Comparison of ENCODE assay signal across 8 mouse cellular contexts in the genomic region with DNA sequence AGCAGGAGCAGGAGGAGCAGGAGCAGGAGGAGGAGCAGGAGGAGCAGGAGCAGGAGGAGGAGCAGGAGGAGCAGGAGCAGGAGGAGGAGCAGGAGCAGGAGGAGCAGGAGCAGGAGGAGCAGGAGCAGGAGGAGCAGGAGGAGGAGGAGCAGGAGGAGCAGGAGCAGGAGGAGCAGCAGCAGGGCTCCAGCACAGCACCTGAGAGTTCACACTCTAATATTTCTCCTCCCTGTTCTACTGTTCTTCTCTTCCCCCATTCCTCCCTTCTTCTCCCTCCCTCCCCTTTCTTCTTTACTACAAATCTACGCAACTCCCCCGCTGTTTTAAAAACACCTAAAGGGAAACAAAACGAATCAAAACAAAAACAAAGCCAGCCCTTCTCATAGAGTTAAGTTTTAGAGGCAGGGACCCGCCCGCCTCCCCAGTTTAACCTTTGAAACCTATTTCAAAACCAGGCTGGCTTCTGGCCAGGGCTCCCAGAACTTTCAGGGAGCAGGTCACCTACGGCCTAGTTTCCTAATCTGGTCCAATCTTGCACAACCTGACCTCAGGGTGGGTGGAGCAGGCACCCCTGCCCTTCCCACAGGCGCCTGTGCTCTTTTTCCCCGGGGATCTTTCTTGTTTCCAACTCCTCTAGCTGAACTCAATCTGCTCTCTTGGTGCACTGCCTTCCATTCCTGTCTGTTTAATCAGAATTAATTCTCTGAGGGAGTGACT.
A peak's percentile ranks its signal among the peaks of the same experiment; 100 is the strongest.
DNase-seq lines count a peak whose midpoint lies in the region; ATAC-seq and TF ChIP-seq lines count a peak whose summit lies in the region.

No protein-coding gene starts in this region.

- ATAC-seq in heart, embryonic 16.5 days (replicated peaks; ENCODE audit: extremely low read depth, insufficient read depth, low FRiP score), result no peak
- ATAC-seq in stomach, embryonic 15.5 days (ENCODE audit: insufficient read depth, low FRiP score, low read depth), result peak; percentile 73
- ATAC-seq in midbrain, embryonic 11.5 days (ENCODE audit: low FRiP score), result no peak

- H3K9me3 ChIP-seq in heart, embryonic 16.5 days (replicated peaks; ENCODE audit: control insufficient read depth, low read length), result no peaks in the 10 kb centered on the region
- H3K9me3 ChIP-seq in stomach, embryonic 15.5 days, result no peaks in the 10 kb centered on the region
- no peaks in the 10 kb centered on the region for H3K9me3 ChIP-seq in midbrain, embryonic 11.5 days (ENCODE audit: control insufficient read depth, low read length)

- peak; percentile 90 for DNase-seq in adrenal gland, postnatal 14 days
- peak; percentile 96 for DNase-seq in liver, adult 2 months (ENCODE audit: extremely low read depth, low read depth, low spot score)
- DNase-seq in spleen, postnatal 14 days (ENCODE audit: low spot score in 2 of 2), result no peak
- DNase-seq in midbrain, embryonic 11.5 days (ENCODE audit: low spot score, missing footprints), result no peak
- no peak for DNase-seq in right cerebral cortex, adult 2 months (ENCODE audit: low spot score in 2 of 2)
- DNase-seq in left cerebral cortex, postnatal 36 days (ENCODE audit: low spot score in 2 of 2), result no peak

- TF ChIP-seq CTCF in liver, adult 2 months (IDR thresholded peaks at IDR 0.05; ENCODE audit: low read depth, low read length), result no peak

- no peaks in the 10 kb centered on the region; the same call in 1 of the 2 replicates for H3K79me2 ChIP-seq in liver, adult 2 months (ENCODE audit: control insufficient read depth, insufficient read depth, low read length)

- no peak overlapping the region for H3K4me3 ChIP-seq in heart, embryonic 16.5 days (ENCODE audit: low read length)
- peak overlapping the region; percentile 28; the same call in 1 of the 2 replicates for H3K4me3 ChIP-seq in liver, adult 2 months (ENCODE audit: insufficient read depth, low read depth, low read length)
- H3K4me3 ChIP-seq in stomach, embryonic 15.5 days (replicated peaks), result no peak overlapping the region
- no peak overlapping the region for H3K4me3 ChIP-seq in midbrain, embryonic 11.5 days (ENCODE audit: low read depth, low read length)

- H3K36me3 ChIP-seq in heart, embryonic 16.5 days (ENCODE audit: control insufficient read depth, insufficient read depth), result no peaks in the 10 kb centered on the region
- H3K36me3 ChIP-seq in liver, adult 2 months (ENCODE audit: control insufficient read depth, insufficient read depth, low read length), result peaks cover 3% of the 10 kb centered on the region; the same call in 1 of the 2 replicates
- no peaks in the 10 kb centered on the region for H3K36me3 ChIP-seq in stomach, embryonic 15.5 days
- no peaks in the 10 kb centered on the region for H3K36me3 ChIP-seq in midbrain, embryonic 11.5 days (ENCODE audit: control insufficient read depth, insufficient read depth, low read length)

- TF ChIP-seq POLR2A in liver, adult 2 months (IDR thresholded peaks at IDR 0.05; ENCODE audit: extremely low read depth, insufficient read depth, low read length), result no peak

- WGBS in heart, embryonic 16.5 days, result 59% methylated on average over 8 of the region's 8 CpGs
- 23% methylated on average over 8 of the region's 8 CpGs for WGBS in liver, adult 2 months
- WGBS in stomach, embryonic 15.5 days, result 48% methylated on average over 8 of the region's 8 CpGs
- WGBS in midbrain, embryonic 11.5 days, result 74% methylated on average over 8 of the region's 8 CpGs

- H3K27me3 ChIP-seq in heart, embryonic 16.5 days (ENCODE audit: control insufficient read depth, insufficient read depth, low read length), result no peaks in the 10 kb centered on the region
- no peaks in the 10 kb centered on the region for H3K27me3 ChIP-seq in liver, adult 2 months (ENCODE audit: control insufficient read depth, insufficient read depth, low read length)
- no peaks in the 10 kb centered on the region for H3K27me3 ChIP-seq in stomach, embryonic 15.5 days (replicated peaks)
- H3K27me3 ChIP-seq in midbrain, embryonic 11.5 days (ENCODE audit: control insufficient read depth, insufficient read depth, low read length), result no peaks in the 10 kb centered on the region

- intact Hi-C loops in left cerebral cortex, postnatal 36 days (cut with DNase I), result no loop called here

- no peak overlapping the region for H3K4me2 ChIP-seq in heart, embryonic 16.5 days (ENCODE audit: low read depth, low read length)
- H3K4me2 ChIP-seq in stomach, embryonic 15.5 days, result no peak overlapping the region
- no peak overlapping the region for H3K4me2 ChIP-seq in midbrain, embryonic 11.5 days

- peak overlapping the region; percentile 44 for H3K27ac ChIP-seq in heart, embryonic 16.5 days (ENCODE audit: low read length)
- H3K27ac ChIP-seq in liver, adult 2 months (replicated peaks; ENCODE audit: insufficient read depth, low read depth, low read length), result peak overlapping the region; percentile 89
- peak overlapping the region; percentile 51 for H3K27ac ChIP-seq in stomach, embryonic 15.5 days
- no peak overlapping the region for H3K27ac ChIP-seq in midbrain, embryonic 11.5 days (ENCODE audit: low read depth, low read length)

- no peak overlapping the region for H3K9ac ChIP-seq in heart, embryonic 16.5 days (ENCODE audit: low read length)
- peak overlapping the region; percentile 51 for H3K9ac ChIP-seq in liver, adult 2 months (ENCODE audit: low read depth, low read length)
- H3K9ac ChIP-seq in stomach, embryonic 15.5 days, result no peak overlapping the region
- H3K9ac ChIP-seq in midbrain, embryonic 11.5 days (ENCODE audit: low read length), result no peak overlapping the region

- H3K4me1 ChIP-seq in heart, embryonic 16.5 days (ENCODE audit: control insufficient read depth, insufficient read depth, low read length), result peaks cover 3% of the 10 kb centered on the region; the same call in 1 of the 2 replicates
- H3K4me1 ChIP-seq in liver, adult 2 months (ENCODE audit: control insufficient read depth, insufficient read depth, low read length), result peaks cover 36% of the 10 kb centered on the region
- no peaks in the 10 kb centered on the region for H3K4me1 ChIP-seq in stomach, embryonic 15.5 days
- H3K4me1 ChIP-seq in midbrain, embryonic 11.5 days (ENCODE audit: control insufficient read depth, insufficient read depth, low read length), result no peaks in the 10 kb centered on the region

Comparison
In these comparisons a context has a peak if more than half of its experiments do, and no peak if none do; other contexts are left out.
1. DNase-seq: peak in adrenal gland, postnatal 14 days (single experiment) and liver, adult 2 months (single experiment); none in spleen, postnatal 14 days (0 of 2), midbrain, embryonic 11.5 days (single experiment), right cerebral cortex, adult 2 months (0 of 2) and left cerebral cortex, postnatal 36 days (0 of 2).